Mouse (Mus musculus): Measurements from ENCODE around the gene Tnpo3.

GRCm38 (mm10) chr6:29496270-29496669, 113.4 kb downstream of the Tnpo3 start:
- no peak for TF ChIP-seq RCOR1 (conservative IDR thresholded peaks at IDR 0.05; ENCODE audit: low read depth, low read length)
- TF ChIP-seq MAZ (IDR thresholded peaks at IDR 0.05; ENCODE audit: low read depth, low read length): no peak
- TF ChIP-seq GABPA (IDR thresholded peaks at IDR 0.05; ENCODE audit: insufficient replicate concordance, low read depth, low read length): no peak
- TF ChIP-seq ELF1 (IDR thresholded peaks at IDR 0.05; ENCODE audit: low read depth, low read length): no peak
- TF ChIP-seq EP300 (IDR thresholded peaks at IDR 0.05; ENCODE audit: low read length): no peak
- TF ChIP-seq BHLHE40 (IDR thresholded peaks at IDR 0.05; ENCODE audit: low read depth, low read length): no peak
- TF ChIP-seq CTCF (conservative IDR thresholded peaks at IDR 0.05 in 1 of 2, IDR thresholded peaks at IDR 0.05 in 1 of 2; ENCODE audit: low read depth in 2 of 2, low read length in 2 of 2): no peak
- no peak for TF ChIP-seq KAT2A (IDR thresholded peaks at IDR 0.05; ENCODE audit: insufficient replicate concordance, low read length)
- no peak for TF ChIP-seq ZMIZ1 (IDR thresholded peaks at IDR 0.05; ENCODE audit: low read depth, low read length)
- TF ChIP-seq MEF2A (IDR thresholded peaks at IDR 0.05; ENCODE audit: borderline replicate concordance, low read depth, low read length): no peak
